Mouse (Mus musculus) midbrain, postnatal 0 days (tissue): Measurements from ENCODE around the gene Them5. TPM values are rescaled to one million over a fixed set of nuclear protein-coding genes. Genes with fewer than 3 reads are reported as not detected.

Experiments
- ATAC-seq: fragments of 200-750 bp; cut with Nextera tagmentation; 2 replicates; pipeline ENCODE4 v1.8.0; 2017; ENCODE audit warnings: moderate number of reproducible peaks, mild to moderate bottlenecking, moderate TSS enrichment, moderate library complexity; ENCODE audit not compliant: low FRiP score
- DNase-seq: peaks from one replicate; pipeline ENCODE4 v3.0.0-alpha.2; 2015; ENCODE audit warnings: low spot score
- H3K27ac ChIP-seq: fragments of 300-500 bp; sonication (generic); 2 replicates; pipeline ENCODE4 v1.5.1; 2014; ENCODE audit warnings: low read depth, mild to moderate bottlenecking, low read length, mixed read lengths
- H3K27me3 ChIP-seq: fragments of 300-500 bp; sonication (generic); 2 replicates; pipeline ENCODE4 v1.6.1; 2014; ENCODE audit warnings: low read length, control low read depth, mixed read lengths; ENCODE audit not compliant: insufficient read depth
- H3K36me3 ChIP-seq: fragments of 300-500 bp; sonication (generic); 2 replicates; pipeline ENCODE4 v1.6.1; 2014; ENCODE audit warnings: low read length, control low read depth, mixed read lengths; ENCODE audit not compliant: insufficient read depth
- H3K4me1 ChIP-seq: fragments of 300-500 bp; sonication (generic); 2 replicates; pipeline ENCODE4 v1.6.1; 2014; ENCODE audit warnings: mild to moderate bottlenecking, control low read depth, antibody characterized with exemption, low read length, mixed read lengths; ENCODE audit not compliant: insufficient read depth
- H3K4me2 ChIP-seq: fragments of 300-500 bp; sonication (generic); 2 replicates; pipeline ENCODE4 v1.6.1; 2014; ENCODE audit warnings: low read depth, mild to moderate bottlenecking, low read length, mixed read lengths; ENCODE audit not compliant: poor library complexity, severe bottlenecking
- H3K4me3 ChIP-seq: fragments of 300-500 bp; sonication (generic); 2 replicates; pipeline ENCODE4 v1.5.1; 2014; ENCODE audit warnings: low read depth, mild to moderate bottlenecking, low read length, moderate library complexity
- H3K9ac ChIP-seq: fragments of 300-500 bp; sonication (generic); replicated peaks from 2 replicates; pipeline ENCODE4 v1.6.1; 2014; ENCODE audit warnings: mild to moderate bottlenecking, low read length, moderate library complexity, mixed read lengths; ENCODE audit not compliant: poor library complexity, severe bottlenecking
- H3K9me3 ChIP-seq: fragments of 300-500 bp; sonication (generic); 2 replicates; pipeline ENCODE4 v1.6.1; 2016; ENCODE audit warnings: low read length, control low read depth
- CTCF ChIP-seq: IDR thresholded peaks from 2 replicates; pipeline ENCODE4 v1.5.1; 2016; ENCODE audit warnings: antibody characterized with exemption, mild to moderate bottlenecking
- WGBS: fragments of 180-500 bp; shearing (Covaris S2); extraction: QIAGEN DNeasy Blood & Tissue Kit; methylation state at CpG from one replicate; pipeline ENCODE4 v1.1.7; 2014; 5-methylcytosine and 5-hydroxymethylcytosine counted together
- polyA plus RNA-seq: library from polyadenylated mRNA; unstranded; fragments of >200 nt; fragmentation: Nextera tagmentation; extraction: Ambion mirVana; gene quantifications from 2 replicates; pipeline ENCODE4 v1.2.1, GENCODE M21; 2015
- total RNA-seq: library from RNA; depleted of rRNA; stranded (reverse); fragments of >200 nt; gene quantifications from 2 replicates; pipeline ENCODE4 v1.2.3, GENCODE M21; 2014

Them5 gene
- total and polyA plus RNA-seq, 2 experiments from 2014 or later: 0.16 TPM; not detected in 1

DNA sequence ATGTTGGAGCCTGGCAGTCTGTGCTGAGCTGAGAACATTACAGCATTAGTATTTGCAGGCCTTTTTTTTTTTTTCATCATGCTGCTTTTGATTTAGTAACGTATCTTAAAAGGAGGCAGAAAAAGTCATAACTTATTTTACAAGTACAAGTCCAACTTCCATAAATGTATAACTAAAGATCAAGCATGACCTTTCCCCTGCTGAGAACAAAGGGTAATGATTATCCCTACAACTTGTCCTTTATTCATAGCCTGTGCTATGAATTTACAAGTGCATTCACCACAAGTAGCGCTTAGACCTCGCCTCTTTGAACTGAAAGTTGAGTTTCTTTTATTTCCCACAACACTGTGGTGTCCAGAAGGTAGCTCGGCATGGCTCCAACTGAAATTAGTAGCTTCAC, 30.5 kb upstream of the Them5 start:
- H3K4me3 ChIP-seq: peak overlapping the region; percentile 66

DNA sequence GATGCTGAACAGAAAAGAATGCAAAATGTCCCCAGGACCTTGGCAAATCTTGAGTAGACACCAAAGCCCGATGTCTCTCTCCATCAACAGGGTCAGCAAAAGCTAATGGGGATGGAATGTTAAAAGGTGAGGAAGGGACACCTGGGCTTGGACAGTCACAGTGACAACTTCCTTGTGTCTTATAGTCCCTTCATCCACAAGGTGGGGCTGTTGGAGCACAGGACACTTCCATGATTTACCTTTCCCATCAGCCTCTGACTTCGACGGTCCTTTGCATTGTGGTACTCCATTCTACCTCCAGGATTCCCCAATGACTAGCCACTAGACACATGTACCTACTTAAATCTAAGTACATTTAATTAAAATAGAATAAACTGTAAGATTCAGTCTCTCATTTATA, 13.2 kb upstream of the Them5 start:
- H3K4me2 ChIP-seq: no peak overlapping the region
- H3K4me1 ChIP-seq: no peaks in the 10 kb centered on the region
- H3K27ac ChIP-seq: no peak overlapping the region
- peaks cover 33% of the 10 kb centered on the region for H3K36me3 ChIP-seq
- ATAC-seq: no peak
- H3K4me3 ChIP-seq: no peak overlapping the region
- no peaks in the 10 kb centered on the region for H3K9me3 ChIP-seq
- H3K27me3 ChIP-seq: no peaks in the 10 kb centered on the region
- TF ChIP-seq CTCF: peak; percentile 49
- 71% methylated on average over 3 of the region's 3 CpGs for WGBS
- H3K9ac ChIP-seq: no peak overlapping the region
- peak; percentile 17 for DNase-seq

More for the DNA sequence above, 30.5 kb upstream of the Them5 start:
- Histone ChIP-seq H3K9ac (no peak overlapping the region), H3K4me2 (peak overlapping the region; percentile 52), H3K4me1 (0 out of 2 replicates have a peak, but pooled peaks cover 3% of the 10 kb centered on the region), H3K27me3 (no peaks in the 10 kb centered on the region), H3K36me3 (no peaks in the 10 kb centered on the region), H3K9me3 (no peaks in the 10 kb centered on the region), H3K27ac (no peak overlapping the region)
- 78% methylated on average over 4 of the region's 4 CpGs for WGBS
- no peak for TF ChIP-seq CTCF
- no peak for ATAC-seq
- no peak for DNase-seq

DNA sequence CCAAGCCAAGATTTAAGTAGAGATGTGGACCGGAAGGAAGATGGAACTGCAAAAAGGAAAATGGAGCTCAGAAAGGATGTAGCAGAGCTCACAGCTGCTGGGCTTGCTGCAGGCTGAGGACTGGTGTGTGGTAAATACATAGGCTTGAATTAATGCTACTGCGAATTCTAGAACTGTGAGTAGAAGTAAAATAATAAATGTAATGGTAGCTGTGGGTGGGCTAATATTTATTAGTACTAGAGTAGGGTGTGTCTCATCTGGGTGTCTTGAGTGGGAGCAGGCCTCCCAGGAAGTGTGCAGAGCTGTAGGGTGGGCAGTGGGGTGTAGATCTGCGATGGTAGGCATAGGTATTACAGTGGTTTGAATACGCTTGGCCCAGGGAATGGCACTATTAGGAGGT, 7.5 kb upstream of the Them5 start:
- WGBS: 90% methylated on average over 4 of the region's 4 CpGs

DNA sequence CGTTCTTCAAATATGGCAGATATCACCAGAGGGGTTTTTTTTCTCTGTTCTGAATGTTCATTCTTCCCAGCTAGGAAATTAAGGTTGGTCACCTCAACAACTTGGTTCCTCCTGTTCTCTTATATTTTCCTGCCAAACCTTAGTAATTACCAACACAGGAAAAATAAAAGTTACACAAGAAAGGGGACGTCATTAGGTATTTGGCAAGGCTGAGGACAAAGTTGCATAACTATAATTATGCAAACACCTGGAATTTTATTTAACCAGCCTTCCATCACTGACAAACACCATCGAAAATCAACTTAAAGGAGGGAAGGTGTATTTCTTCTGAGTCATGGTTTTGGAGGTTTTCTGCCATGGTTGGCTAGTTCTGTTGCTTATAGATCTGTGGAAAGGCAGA, 3.4 kb upstream of the Them5 start:
- Histone ChIP-seq H3K27me3 (no peaks in the 10 kb centered on the region), H3K27ac (no peak overlapping the region), H3K4me1 (no peaks in the 10 kb centered on the region), H3K4me3 (no peak overlapping the region), H3K4me2 (no peak overlapping the region), H3K9ac (no peak overlapping the region), H3K36me3 (no peaks in the 10 kb centered on the region), H3K9me3 (no peaks in the 10 kb centered on the region)
- ATAC-seq: no peak
- TF ChIP-seq CTCF: no peak
- no peak for DNase-seq
- WGBS: 86% methylated on average over 3 of the region's 3 CpGs

More for the DNA sequence above, 7.5 kb upstream of the Them5 start:
- Histone ChIP-seq H3K27ac (no peak overlapping the region), H3K36me3 (peaks cover 15% of the 10 kb centered on the region), H3K9ac (no peak overlapping the region), H3K27me3 (no peaks in the 10 kb centered on the region), H3K9me3 (no peaks in the 10 kb centered on the region), H3K4me3 (no peak overlapping the region), H3K4me2 (no peak overlapping the region), H3K4me1 (no peaks in the 10 kb centered on the region)
- ATAC-seq: no peak
- DNase-seq: no peak
- no peak for TF ChIP-seq CTCF

DNA sequence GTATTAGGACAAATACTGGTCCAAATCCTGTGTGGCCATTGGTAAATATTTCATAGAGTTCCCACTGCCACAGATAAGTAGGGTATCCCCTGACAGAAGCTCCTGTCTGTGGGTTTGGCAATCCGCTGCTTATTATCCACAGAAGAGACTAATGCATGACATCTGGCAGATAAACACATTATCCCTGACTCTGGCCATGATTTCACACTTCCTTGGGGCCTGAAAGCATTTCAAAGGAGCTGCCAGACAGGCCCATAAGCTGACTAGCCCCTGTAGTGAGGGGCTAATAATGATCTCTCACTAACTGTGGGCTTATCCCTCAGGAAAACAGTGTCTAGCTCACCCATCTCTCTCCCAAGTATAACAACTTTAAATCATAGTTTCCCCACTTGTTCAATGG, 653 bp downstream of the Them5 start:
- no peak for TF ChIP-seq CTCF
- ATAC-seq (no peak), DNase-seq (peak; percentile 64)
- Histone ChIP-seq H3K4me1 (no peaks in the 10 kb centered on the region), H3K9ac (no peak overlapping the region), H3K27me3 (no peaks in the 10 kb centered on the region), H3K4me3 (no peak overlapping the region), H3K4me2 (no peak overlapping the region), H3K9me3 (no peaks in the 10 kb centered on the region), H3K36me3 (no peaks in the 10 kb centered on the region), H3K27ac (no peak overlapping the region)
- WGBS: 34% methylated on average over 1 of the region's 1 CpGs

DNA sequence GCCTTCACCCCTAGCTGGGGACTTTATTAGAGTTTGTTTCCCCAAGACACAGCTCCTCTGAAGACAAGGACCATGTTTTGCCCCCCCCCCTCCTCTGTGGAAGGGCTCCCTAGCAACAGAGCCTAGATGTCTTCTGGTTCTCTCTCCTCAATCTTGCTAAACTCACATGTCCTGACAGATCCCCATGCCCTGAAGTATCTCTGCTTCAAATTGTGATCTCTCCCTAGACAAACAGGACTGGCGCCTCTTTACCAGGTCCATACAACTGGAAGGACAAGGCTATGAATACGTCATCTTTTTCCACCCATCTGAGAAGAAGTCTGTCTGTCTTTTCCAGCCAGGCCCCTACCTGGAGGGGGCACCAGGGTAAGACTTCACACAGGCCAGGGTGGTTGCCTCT, 2.3 kb downstream of the Them5 start:
- WGBS: 83% methylated on average over 2 of the region's 2 CpGs
- Histone ChIP-seq H3K9ac (no peak overlapping the region), H3K36me3 (no peaks in the 10 kb centered on the region), H3K27me3 (no peaks in the 10 kb centered on the region), H3K4me3 (no peak overlapping the region), H3K9me3 (no peaks in the 10 kb centered on the region), H3K4me2 (no peak overlapping the region), H3K4me1 (no peaks in the 10 kb centered on the region), H3K27ac (no peak overlapping the region)
- TF ChIP-seq CTCF: no peak
- ATAC-seq (no peak), DNase-seq (no peak)
